Mouse (Mus musculus): Measurements from ENCODE around the gene Rmnd5a. TPM values are rescaled to one million over a fixed set of nuclear protein-coding genes. Genes with fewer than 3 reads are reported as not detected.

Rmnd5a gene
- polyA plus RNA-seq, 1 experiment from 2014 or later, result 13.0 TPM

DNA sequence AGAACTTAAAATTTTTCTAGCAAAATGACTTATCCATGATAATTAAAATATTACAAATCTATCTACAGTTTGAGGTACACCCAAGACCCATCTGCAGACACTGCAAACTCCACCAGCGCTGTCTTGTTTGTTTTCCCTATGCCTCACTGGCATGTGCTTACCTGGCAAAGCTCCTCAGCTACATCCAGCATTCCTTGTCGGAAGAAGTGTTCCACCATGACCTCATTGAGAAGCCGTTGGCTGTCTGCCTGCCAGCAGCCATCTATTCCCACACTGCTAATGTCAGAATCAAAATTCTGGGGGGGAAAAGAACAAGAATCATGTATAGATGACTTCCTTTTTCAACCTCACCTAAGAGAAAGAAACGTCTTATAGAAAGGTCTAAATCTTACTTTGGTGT lies 25.8 kb downstream of the Rmnd5a start:
- WGBS, result 81% methylated on average over 4 of the region's 4 CpGs
- no peaks in the 10 kb centered on the region for H3K27me3 ChIP-seq
- no peak for ATAC-seq (ENCODE audit: insufficient number of reproducible peaks, low FRiP score, low TSS enrichment, low read depth)

DNA sequence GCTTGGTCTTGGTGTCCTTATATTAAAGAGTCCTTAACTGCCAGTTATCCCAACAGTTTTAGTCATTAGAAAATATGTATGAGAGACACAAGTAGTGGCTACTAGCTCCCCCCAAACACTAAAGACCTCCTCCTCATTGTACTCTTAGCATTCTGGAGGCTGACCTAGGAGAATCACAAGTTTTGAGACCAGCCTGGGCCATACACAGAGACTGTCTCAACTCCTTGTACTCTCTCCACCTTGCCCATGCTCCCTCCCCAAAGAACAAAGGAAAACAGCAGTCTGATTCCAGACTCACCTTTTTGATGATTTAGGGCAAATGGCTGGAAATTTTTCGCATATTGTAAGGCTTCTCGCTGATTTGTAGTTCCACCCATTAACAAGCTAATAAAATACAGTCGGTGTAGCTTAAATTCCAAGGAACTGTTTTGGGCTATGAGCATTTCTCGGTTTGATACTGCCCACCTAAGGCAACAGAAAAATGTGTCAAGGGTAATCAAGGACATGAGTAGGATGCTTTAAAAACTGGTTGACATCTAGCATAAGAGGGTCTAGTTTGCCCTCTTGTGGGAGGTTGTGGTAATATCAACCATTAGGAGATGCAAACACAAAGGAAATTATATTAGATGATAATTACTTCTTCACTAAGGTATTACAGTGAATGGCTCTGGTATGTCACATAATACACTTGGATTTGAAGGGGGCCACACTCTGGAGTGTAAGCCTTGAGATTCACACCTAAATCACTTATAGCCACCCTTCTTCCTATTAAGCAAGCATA lies 41.4 kb downstream of the Rmnd5a start:
- H3K36me3 ChIP-seq, result peaks cover 26% of the 10 kb centered on the region
- no peaks in the 10 kb centered on the region for H3K9me3 ChIP-seq (replicated peaks)
- H3K4me1 ChIP-seq, result no peaks in the 10 kb centered on the region
- no peak overlapping the region for H3K4me3 ChIP-seq (replicated peaks)
- H3K27me3 ChIP-seq, result no peaks in the 10 kb centered on the region
- ATAC-seq (ENCODE audit: insufficient number of reproducible peaks, low FRiP score, low TSS enrichment, low read depth), result no peak
- H3K4me2 ChIP-seq (replicated peaks), result no peak overlapping the region
- H3K9ac ChIP-seq, result no peak overlapping the region
- 73% methylated on average over 4 of the region's 4 CpGs for WGBS
- H3K27ac ChIP-seq (replicated peaks), result no peak overlapping the region

More for the DNA sequence above, 25.8 kb downstream of the Rmnd5a start:
- H3K36me3 ChIP-seq, result peaks cover 3% of the 10 kb centered on the region; the same call in 1 of the 2 replicates
- H3K4me3 ChIP-seq (replicated peaks), result no peak overlapping the region
- no peaks in the 10 kb centered on the region for H3K4me1 ChIP-seq
- H3K9ac ChIP-seq, result no peak overlapping the region
- H3K27ac ChIP-seq (replicated peaks), result no peak overlapping the region
- H3K4me2 ChIP-seq (replicated peaks), result no peak overlapping the region
- H3K9me3 ChIP-seq (replicated peaks), result no peaks in the 10 kb centered on the region

DNA sequence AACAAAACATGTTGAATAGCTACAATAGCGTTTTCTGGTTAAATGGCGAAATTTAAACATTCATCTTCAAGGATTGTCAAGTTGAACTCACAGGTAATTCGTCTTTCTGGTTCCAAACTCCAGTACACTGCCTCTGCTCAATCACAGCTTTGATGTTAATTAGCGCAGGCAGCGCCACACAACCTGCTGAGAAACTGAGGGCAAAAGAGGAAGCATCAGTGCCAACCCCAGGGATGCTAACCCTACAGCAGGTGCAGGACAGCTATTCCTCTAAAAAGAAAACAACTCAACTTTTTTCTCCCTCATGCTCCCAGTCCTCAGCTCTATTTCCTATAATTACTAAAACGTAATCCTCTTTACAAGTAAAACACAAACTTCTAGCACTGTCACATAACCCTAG lies 43.7 kb downstream of the Rmnd5a start:
- Histone ChIP-seq H3K27ac (replicated peaks) (no peak overlapping the region), H3K9ac (no peak overlapping the region), H3K4me1 (no peaks in the 10 kb centered on the region), H3K4me2 (replicated peaks) (no peak overlapping the region), H3K4me3 (replicated peaks) (no peak overlapping the region), H3K36me3 (peaks cover 34% of the 10 kb centered on the region), H3K27me3 (no peaks in the 10 kb centered on the region), H3K9me3 (replicated peaks) (no peaks in the 10 kb centered on the region)
- WGBS, result 86% methylated on average over 6 of the region's 6 CpGs
- ATAC-seq (ENCODE audit: insufficient number of reproducible peaks, low FRiP score, low TSS enrichment, low read depth), result no peak

DNA sequence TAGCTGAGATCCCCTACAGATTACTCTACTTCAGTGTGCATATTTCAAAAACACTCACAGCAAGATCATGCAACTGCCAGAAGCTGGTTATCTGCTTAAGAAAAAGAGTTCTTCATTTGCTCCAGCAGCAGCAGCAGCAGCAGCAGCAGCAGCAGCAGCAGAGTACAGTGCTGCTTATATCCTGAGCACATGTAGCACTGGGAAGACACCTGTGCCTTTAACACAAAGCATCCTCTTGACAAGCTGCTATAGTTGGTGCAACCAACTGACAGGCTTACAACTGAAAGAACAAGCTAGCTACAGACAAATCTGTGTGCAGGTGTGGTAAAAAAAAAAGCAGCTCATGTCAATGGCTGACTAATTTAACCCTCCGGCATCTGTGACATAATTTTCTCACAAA lies 44.4 kb downstream of the Rmnd5a start:
- H3K27ac ChIP-seq (replicated peaks), result no peak overlapping the region
- ATAC-seq (ENCODE audit: insufficient number of reproducible peaks, low FRiP score, low TSS enrichment, low read depth), result no peak
- H3K36me3 ChIP-seq, result peaks cover 39% of the 10 kb centered on the region

DNA sequence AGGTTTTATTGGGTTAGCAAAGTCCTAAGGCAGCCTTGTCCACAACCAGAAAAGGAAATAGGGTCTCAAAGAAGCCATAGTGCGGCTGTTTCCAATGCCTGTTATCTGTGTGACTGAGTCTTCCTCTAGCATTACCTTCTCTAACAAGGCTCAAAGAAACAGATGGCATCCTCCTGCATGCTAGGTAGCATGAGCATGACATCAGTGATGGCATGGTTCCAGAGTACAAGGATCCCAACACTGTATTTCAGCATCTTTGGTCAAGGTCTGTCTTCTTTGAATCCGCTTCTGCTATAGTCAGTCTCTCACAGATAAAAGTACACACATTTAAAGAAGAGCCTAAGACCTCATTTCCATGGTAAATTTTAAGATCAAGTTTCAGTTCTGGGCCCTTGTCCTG lies 49.9 kb downstream of the Rmnd5a start:
- H3K36me3 ChIP-seq, result peaks cover 32% of the 10 kb centered on the region
- 90% methylated on average over 2 of the region's 2 CpGs for WGBS

More for the DNA sequence above, 44.4 kb downstream of the Rmnd5a start:
- 98% methylated on average over 1 of the region's 1 CpGs for WGBS
- H3K27me3 ChIP-seq, result no peaks in the 10 kb centered on the region
- no peak overlapping the region for H3K4me3 ChIP-seq (replicated peaks)
- no peaks in the 10 kb centered on the region for H3K9me3 ChIP-seq (replicated peaks)
- H3K9ac ChIP-seq, result no peak overlapping the region
- H3K4me2 ChIP-seq (replicated peaks), result no peak overlapping the region
- H3K4me1 ChIP-seq, result no peaks in the 10 kb centered on the region

DNA sequence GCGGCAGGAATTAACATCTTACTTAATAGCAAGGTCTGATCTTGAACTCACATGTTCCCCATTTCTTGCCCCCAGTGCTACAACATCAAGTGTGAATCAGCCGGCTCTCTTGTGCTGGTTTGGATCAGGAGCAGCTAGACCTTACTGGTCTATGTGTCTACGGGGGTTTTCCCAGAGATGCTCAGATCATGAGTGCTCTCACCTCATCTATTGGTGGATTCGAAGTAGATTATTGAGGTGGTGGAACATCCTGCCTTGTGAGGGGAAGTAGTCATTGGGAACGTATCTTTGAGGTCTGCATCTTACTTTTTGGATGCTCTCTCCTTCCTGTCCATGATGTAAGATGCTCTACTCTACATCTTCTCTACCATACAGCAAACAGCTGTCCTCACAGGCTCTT lies 58.8 kb downstream of the Rmnd5a start:
- Histone ChIP-seq H3K4me1 (no peaks in the 10 kb centered on the region), H3K36me3 (no peaks in the 10 kb centered on the region), H3K27me3 (no peaks in the 10 kb centered on the region), H3K9ac (no peak overlapping the region), H3K4me3 (replicated peaks) (no peak overlapping the region), H3K9me3 (replicated peaks) (no peaks in the 10 kb centered on the region), H3K27ac (replicated peaks) (no peak overlapping the region), H3K4me2 (replicated peaks) (no peak overlapping the region)
- ATAC-seq (ENCODE audit: insufficient number of reproducible peaks, low FRiP score, low TSS enrichment, low read depth), result no peak
- 88% methylated on average over 5 of the region's 5 CpGs for WGBS

More for the DNA sequence above, 49.9 kb downstream of the Rmnd5a start:
- Histone ChIP-seq H3K9me3 (replicated peaks) (no peaks in the 10 kb centered on the region), H3K4me3 (replicated peaks) (no peak overlapping the region), H3K4me1 (no peaks in the 10 kb centered on the region), H3K4me2 (replicated peaks) (no peak overlapping the region), H3K9ac (no peak overlapping the region), H3K27me3 (no peaks in the 10 kb centered on the region), H3K27ac (replicated peaks) (no peak overlapping the region)
- no peak for ATAC-seq (ENCODE audit: insufficient number of reproducible peaks, low FRiP score, low TSS enrichment, low read depth)

DNA sequence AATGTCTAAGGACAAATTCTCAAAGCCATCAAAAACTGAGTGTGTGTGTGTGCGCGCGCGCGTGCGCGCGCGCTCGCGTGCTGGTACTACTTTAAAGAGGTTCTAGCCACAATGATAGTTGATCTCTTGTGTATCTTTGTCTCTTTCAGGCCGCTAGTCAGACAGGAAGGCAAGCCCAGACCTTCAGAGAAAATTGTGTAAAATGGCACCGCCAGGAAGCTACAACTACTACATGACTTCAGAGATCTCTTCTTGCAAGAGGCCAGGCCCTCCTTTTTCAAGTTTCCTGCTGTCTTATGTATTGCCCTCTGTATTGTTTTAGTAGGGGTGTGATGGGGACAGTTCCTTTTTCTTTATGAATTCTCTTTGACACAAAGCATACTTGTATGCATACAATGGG lies 63.7 kb downstream of the Rmnd5a start:
- Histone ChIP-seq H3K4me2 (replicated peaks) (no peak overlapping the region), H3K4me1 (no peaks in the 10 kb centered on the region), H3K27ac (replicated peaks) (no peak overlapping the region), H3K4me3 (replicated peaks) (no peak overlapping the region), H3K9ac (no peak overlapping the region), H3K27me3 (no peaks in the 10 kb centered on the region), H3K36me3 (no peaks in the 10 kb centered on the region), H3K9me3 (replicated peaks) (no peaks in the 10 kb centered on the region)
- 95% methylated on average over 13 of the region's 13 CpGs for WGBS
- ATAC-seq (ENCODE audit: insufficient number of reproducible peaks, low FRiP score, low TSS enrichment, low read depth), result no peak

DNA sequence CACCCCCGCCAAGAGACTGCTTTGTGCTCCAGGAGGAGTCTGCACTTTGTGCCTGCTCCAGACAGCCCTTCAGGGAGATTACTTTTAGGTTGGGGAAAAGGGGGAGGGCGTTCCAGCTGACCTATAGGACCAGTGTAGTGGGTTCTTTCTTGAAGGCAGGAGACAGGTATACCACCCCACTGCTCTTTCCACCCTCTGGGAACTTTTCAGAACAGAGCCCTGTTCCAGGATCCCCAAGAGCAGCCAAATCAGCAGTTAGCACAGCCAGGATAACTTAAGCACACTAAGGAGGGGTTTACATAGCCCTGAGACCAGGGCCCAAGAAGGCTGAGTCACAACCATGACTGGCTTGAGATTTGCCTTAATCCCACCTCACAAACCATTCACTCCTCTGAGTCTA lies 65.5 kb downstream of the Rmnd5a start:
- Histone ChIP-seq H3K4me1 (no peaks in the 10 kb centered on the region), H3K27ac (replicated peaks) (no peak overlapping the region), H3K9ac (no peak overlapping the region), H3K4me2 (replicated peaks) (no peak overlapping the region), H3K36me3 (no peaks in the 10 kb centered on the region), H3K9me3 (replicated peaks) (no peaks in the 10 kb centered on the region), H3K27me3 (no peaks in the 10 kb centered on the region), H3K4me3 (replicated peaks) (no peak overlapping the region)
- 71% methylated on average over 2 of the region's 2 CpGs for WGBS
- ATAC-seq (ENCODE audit: insufficient number of reproducible peaks, low FRiP score, low TSS enrichment, low read depth), result no peak

DNA sequence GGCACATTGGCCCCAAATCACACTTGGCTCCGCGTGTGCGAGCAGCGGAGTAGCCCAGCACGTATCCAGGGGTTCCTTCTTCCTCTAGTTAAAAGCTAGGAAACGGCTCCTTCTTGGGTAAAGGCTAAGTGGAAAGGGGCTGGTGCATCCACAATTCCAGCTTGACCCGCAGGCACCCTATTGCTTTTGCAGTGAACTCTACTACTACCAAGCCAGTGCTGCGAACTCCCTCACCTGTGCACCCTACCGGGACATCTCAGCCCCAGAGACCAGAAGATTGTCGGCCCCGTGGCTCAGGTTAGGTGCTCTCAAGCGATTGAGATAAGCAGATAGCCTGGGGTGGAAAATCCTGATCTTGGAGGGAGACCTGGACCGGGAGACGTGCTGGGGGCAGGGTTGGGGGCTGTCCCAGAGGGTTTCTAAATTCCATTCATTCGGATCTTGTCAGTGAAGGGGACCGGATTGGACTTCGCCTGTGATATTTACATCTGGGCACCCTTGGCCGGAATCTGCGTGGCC lies 66.1 kb downstream of the Rmnd5a start:
- H3K9ac ChIP-seq, result no peak overlapping the region
- WGBS, result 83% methylated on average over 19 of the region's 19 CpGs
- no peak overlapping the region for H3K27ac ChIP-seq (replicated peaks)
- no peak overlapping the region for H3K4me3 ChIP-seq (replicated peaks)
- no peak overlapping the region for H3K4me2 ChIP-seq (replicated peaks)
- no peaks in the 10 kb centered on the region for H3K9me3 ChIP-seq (replicated peaks)
- no peak for ATAC-seq (ENCODE audit: insufficient number of reproducible peaks, low FRiP score, low TSS enrichment, low read depth)
- no peaks in the 10 kb centered on the region for H3K36me3 ChIP-seq
- H3K27me3 ChIP-seq, result no peaks in the 10 kb centered on the region
- no peaks in the 10 kb centered on the region for H3K4me1 ChIP-seq

DNA sequence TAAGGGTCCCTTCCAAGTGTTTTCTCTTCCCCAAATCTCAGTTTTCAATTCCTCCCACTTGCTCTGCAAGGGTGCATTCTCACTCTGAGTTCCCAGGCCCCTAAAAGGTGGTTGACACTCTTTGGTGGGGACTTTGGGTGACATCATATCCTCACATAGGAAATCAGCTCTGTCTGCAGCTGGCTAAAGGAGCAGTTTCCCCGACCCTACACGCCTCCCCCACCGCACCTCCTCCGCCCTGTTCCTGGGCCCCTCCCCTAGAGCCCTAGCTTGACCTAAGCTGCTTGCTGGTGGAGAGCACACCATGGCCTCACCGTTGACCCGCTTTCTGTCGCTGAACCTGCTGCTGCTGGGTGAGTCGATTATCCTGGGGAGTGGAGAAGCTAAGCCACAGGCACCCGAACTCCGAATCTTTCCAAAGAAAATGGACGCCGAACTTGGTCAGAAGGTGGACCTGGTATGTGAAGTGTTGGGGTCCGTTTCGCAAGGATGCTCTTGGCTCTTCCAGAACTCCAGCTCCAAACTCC lies 67.1 kb downstream of the Rmnd5a start, which contains the start of gene Cd8a:
Cd8a (plus strand) TSS at position 179 of the 527 bp plus-strand sequence.
- H3K4me2 ChIP-seq (replicated peaks), result no peak within 1 kb of the TSS
- no peak within 1 kb of the TSS for H3K27ac ChIP-seq (replicated peaks)
- no peaks in the 10 kb centered on the region for H3K36me3 ChIP-seq
- no peak within 1 kb of the TSS for H3K9ac ChIP-seq
- ATAC-seq (ENCODE audit: insufficient number of reproducible peaks, low FRiP score, low TSS enrichment, low read depth), result no peak
- no peak within 1 kb of the TSS for H3K4me3 ChIP-seq (replicated peaks)
- H3K9me3 ChIP-seq (replicated peaks), result no peaks in the 10 kb centered on the region
- WGBS, result 74% methylated on average over 14 of the region's 14 CpGs
- no peaks in the 10 kb centered on the region for H3K4me1 ChIP-seq
- H3K27me3 ChIP-seq, result no peaks in the 10 kb centered on the region

DNA sequence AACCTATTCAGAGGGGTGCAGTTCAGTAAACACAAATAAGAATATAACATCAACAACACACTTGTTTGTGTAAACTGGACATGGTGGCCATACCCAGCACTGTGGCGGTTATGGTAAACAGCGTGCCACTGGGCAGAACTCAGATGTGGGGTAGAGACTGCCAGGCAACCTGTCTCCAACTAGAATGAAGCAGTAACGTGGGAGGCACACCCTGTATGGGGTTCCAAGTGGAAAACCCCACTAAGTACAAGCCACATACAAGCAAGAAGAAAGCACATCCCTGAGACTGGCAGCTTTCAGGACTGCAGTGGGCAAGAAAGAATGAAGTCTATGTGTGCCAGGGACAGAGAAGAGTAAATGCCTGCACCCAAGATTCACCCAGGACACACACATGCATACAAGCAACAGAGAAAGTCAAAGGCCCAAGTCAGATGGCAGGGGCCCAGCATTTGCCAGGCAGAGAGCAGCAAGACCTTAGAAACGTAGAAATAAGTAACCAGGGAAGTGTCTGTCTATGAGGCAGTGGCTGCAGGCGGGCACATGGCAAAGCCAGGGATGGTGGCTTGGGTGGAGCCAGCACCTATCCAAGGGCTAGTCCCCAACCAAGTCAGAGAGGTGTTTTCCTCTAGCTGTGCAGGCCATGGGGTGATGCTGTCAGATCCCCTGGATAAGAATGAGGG lies 68.3 kb downstream of the Rmnd5a start:
- H3K4me2 ChIP-seq (replicated peaks), result no peak overlapping the region
- H3K9me3 ChIP-seq (replicated peaks), result no peaks in the 10 kb centered on the region
- H3K27me3 ChIP-seq, result no peaks in the 10 kb centered on the region
- no peak overlapping the region for H3K4me3 ChIP-seq (replicated peaks)
- no peak overlapping the region for H3K27ac ChIP-seq (replicated peaks)
- no peaks in the 10 kb centered on the region for H3K4me1 ChIP-seq
- no peaks in the 10 kb centered on the region for H3K36me3 ChIP-seq
- H3K9ac ChIP-seq, result no peak overlapping the region
- 81% methylated on average over 5 of the region's 5 CpGs for WGBS
- no peak for ATAC-seq (ENCODE audit: insufficient number of reproducible peaks, low FRiP score, low TSS enrichment, low read depth)

All from embryonic facial prominence, embryonic 15.5 days (tissue).